Mouse (Mus musculus) limb, embryonic 15.5 days (tissue): ENCODE results near the gene Ywhab. TPM values are rescaled to one million over a fixed set of nuclear protein-coding genes. Genes with fewer than 3 reads are reported as not detected.

Experiments
- ATAC-seq: fragments of 200-750 bp; cut with Nextera tagmentation; 2 replicates; pipeline ENCODE4 v1.8.0; 2017; ENCODE audit warnings: low read depth, moderate TSS enrichment; ENCODE audit not compliant: insufficient number of reproducible peaks, low FRiP score, low TSS enrichment
- H3K27ac ChIP-seq: fragments of 300-500 bp; sonication (generic); 2 replicates; pipeline ENCODE4 v1.5.1; 2015; ENCODE audit warnings: moderate library complexity, mild to moderate bottlenecking, inconsistent platforms
- H3K27me3 ChIP-seq: fragments of 300-500 bp; sonication (generic); 2 replicates; pipeline ENCODE4 v1.6.1; 2015; ENCODE audit warnings: inconsistent platforms
- H3K36me3 ChIP-seq: fragments of 300-500 bp; sonication (generic); 2 replicates; pipeline ENCODE4 v1.6.1; 2015; ENCODE audit warnings: inconsistent platforms
- H3K4me1 ChIP-seq: fragments of 300-500 bp; sonication (generic); 2 replicates; pipeline ENCODE4 v1.6.1; 2015; ENCODE audit warnings: inconsistent platforms
- H3K4me2 ChIP-seq: fragments of 300-500 bp; sonication (generic); 2 replicates; pipeline ENCODE4 v1.6.1; 2015; ENCODE audit warnings: mild to moderate bottlenecking, inconsistent platforms
- H3K4me3 ChIP-seq: fragments of 300-500 bp; sonication (generic); 2 replicates; pipeline ENCODE4 v1.5.1; 2015; ENCODE audit warnings: mild to moderate bottlenecking, inconsistent platforms
- H3K9ac ChIP-seq: fragments of 300-500 bp; sonication (generic); 2 replicates; pipeline ENCODE4 v1.6.1; 2015; ENCODE audit warnings: inconsistent platforms
- H3K9me3 ChIP-seq: fragments of 300-500 bp; sonication (generic); 2 replicates; pipeline ENCODE4 v1.6.1; 2016; ENCODE audit warnings: inconsistent platforms
- WGBS: fragments of 180-500 bp; shearing (Covaris S2); methylation state at CpG from one replicate; pipeline ENCODE4 v1.1.7; 2015; 5-methylcytosine and 5-hydroxymethylcytosine counted together
- polyA plus RNA-seq: library from polyadenylated mRNA; unstranded; fragments of >200 nt; fragmentation: Nextera tagmentation; extraction: Ambion mirVana; gene quantifications from 2 replicates; pipeline ENCODE4 v1.2.1, GENCODE M21; 2015

The Ywhab gene
- polyA plus RNA-seq, 1 experiment from 2014 or later: 298 TPM

DNA sequence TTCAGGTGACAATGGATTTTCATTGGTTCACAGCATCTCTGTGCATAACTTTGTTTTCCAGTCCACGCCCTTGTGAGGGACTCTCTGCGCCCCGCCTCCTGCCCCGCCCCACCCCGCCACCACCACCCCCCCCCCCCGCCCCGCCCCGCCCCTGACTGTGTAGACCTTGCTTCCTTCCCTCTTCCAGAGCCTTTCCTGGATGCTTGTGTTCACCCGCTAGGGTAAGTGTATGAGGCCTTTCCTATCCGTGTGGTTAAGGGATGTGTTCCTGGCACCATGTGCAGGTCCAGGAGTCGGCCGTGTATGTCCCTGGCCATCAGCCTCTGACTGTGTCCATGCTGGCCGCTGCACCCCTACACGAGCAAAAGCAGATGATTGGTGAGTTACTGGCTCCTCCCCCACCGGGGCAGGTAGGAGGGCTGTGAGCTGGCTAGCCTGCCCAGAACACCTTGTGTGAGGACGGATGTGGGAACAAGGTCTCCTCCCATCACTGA is 52.5 kb downstream of the Ywhab start:
- WGBS: 4% methylated on average over 10 of the region's 16 CpGs
- peak overlapping the region; percentile 28 for H3K4me3 ChIP-seq
- H3K4me1 ChIP-seq: peaks cover 3% of the 10 kb centered on the region
- H3K9ac ChIP-seq: no peak overlapping the region
- H3K9me3 ChIP-seq: no peaks in the 10 kb centered on the region
- no peak overlapping the region for H3K27ac ChIP-seq
- ATAC-seq: peak; percentile 37
- peaks cover 9% of the 10 kb centered on the region for H3K36me3 ChIP-seq
- peak overlapping the region; percentile 41 for H3K4me2 ChIP-seq
- H3K27me3 ChIP-seq: no peaks in the 10 kb centered on the region

DNA sequence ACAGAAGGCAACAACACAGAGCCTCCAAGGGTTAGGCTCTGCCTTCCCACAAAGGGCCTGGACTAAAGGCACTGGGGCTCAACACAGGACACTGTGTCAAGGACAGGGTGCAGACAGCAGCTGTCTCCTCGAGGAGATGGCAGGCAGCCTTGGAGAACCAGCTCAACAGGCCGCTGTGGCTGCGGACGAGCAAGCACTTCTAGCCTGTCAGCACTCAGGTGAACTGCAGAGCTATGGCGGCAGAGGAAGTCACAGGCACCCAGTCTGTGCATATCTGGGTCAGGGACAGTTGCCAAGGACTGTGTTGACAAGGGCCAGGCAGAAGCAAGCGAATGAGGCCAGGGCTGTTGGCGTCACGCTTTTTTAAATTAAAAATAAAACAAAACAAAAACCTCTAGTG is 59.0 kb downstream of the Ywhab start:
- no peak overlapping the region for H3K4me3 ChIP-seq
- H3K27me3 ChIP-seq: no peaks in the 10 kb centered on the region
- no peaks in the 10 kb centered on the region for H3K9me3 ChIP-seq
- 88% methylated on average over 8 of the region's 8 CpGs for WGBS
- no peak overlapping the region for H3K27ac ChIP-seq
- H3K4me2 ChIP-seq: no peak overlapping the region
- ATAC-seq: no peak
- H3K4me1 ChIP-seq: no peaks in the 10 kb centered on the region
- no peak overlapping the region for H3K9ac ChIP-seq
- H3K36me3 ChIP-seq: peaks cover 67% of the 10 kb centered on the region

DNA sequence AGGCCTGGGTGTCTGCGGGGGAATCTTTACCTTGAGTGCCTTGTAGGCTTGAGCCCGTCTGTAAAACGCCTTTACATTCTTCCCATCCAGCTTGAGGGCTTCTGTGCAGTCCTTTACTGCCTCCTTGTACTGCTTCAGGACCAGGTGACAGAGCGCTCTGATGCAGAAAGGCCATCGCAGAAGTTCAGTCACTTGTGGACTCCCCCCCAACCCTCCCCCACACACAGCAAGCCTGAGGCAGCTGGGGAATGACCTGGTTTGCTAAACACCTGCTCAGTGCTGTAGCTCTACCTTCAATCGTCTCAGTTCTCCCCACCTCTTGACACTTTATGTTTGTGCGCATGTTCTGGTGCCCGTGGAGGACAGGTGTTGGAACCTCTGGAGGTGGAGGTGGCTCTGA is 59.9 kb downstream of the Ywhab start:
- Histone ChIP-seq H3K27ac (no peak overlapping the region), H3K4me3 (no peak overlapping the region), H3K4me1 (no peaks in the 10 kb centered on the region), H3K4me2 (no peak overlapping the region), H3K36me3 (peaks cover 76% of the 10 kb centered on the region), H3K9ac (no peak overlapping the region), H3K27me3 (no peaks in the 10 kb centered on the region), H3K9me3 (no peaks in the 10 kb centered on the region)
- 86% methylated on average over 8 of the region's 8 CpGs for WGBS
- no peak for ATAC-seq

GRCm38 (mm10) chr2:164059634-164060235 is 65.0 kb downstream of the Ywhab start:
- no peak overlapping the region for H3K27ac ChIP-seq
- H3K9me3 ChIP-seq: no peaks in the 10 kb centered on the region
- H3K4me1 ChIP-seq: no peaks in the 10 kb centered on the region
- WGBS: 91% methylated on average over 8 of the region's 8 CpGs
- H3K4me2 ChIP-seq: no peak overlapping the region
- peaks cover 88% of the 10 kb centered on the region for H3K36me3 ChIP-seq
- H3K27me3 ChIP-seq: no peaks in the 10 kb centered on the region
- no peak overlapping the region for H3K4me3 ChIP-seq
- no peak for ATAC-seq
- H3K9ac ChIP-seq: no peak overlapping the region

Other genes with a start within 250 kb of the Ywhab start
- 9.0 and 9.9 TPM in 2 replicates for gene Ada, start 244.7 kb upstream of the Ywhab start, polyA plus RNA-seq
- 1.1 TPM in 2 replicates for gene Ccn5, start 174.1 kb upstream of the Ywhab start, polyA plus RNA-seq
- not detected in 2 replicates for gene Kcnk15, start 141.3 kb upstream of the Ywhab start, polyA plus RNA-seq
- 0.13 and 0.20 TPM in 2 replicates for gene Rims4, start 76.3 kb upstream of the Ywhab start, polyA plus RNA-seq
- 1.5 and 2.8 TPM in 2 replicates for gene Pabpc1l, start 30.5 kb downstream of the Ywhab start, polyA plus RNA-seq
- 17.7 and 19.6 TPM in 2 replicates for gene Stk4, start 75.4 kb downstream of the Ywhab start, polyA plus RNA-seq
- 49.1 and 53.7 TPM in 2 replicates for gene Tomm34, start 76.2 kb downstream of the Ywhab start, polyA plus RNA-seq
- gene Kcns1, start 176.2 kb downstream of the Ywhab start, polyA plus RNA-seq: 2.0 and 3.6 TPM in 2 replicates
- 9.1 and 10.3 TPM in 2 replicates for gene Wfdc5, start 187.8 kb downstream of the Ywhab start, polyA plus RNA-seq
- 0.40 TPM in 1 of 2 replicates, not detected in the other for gene Wfdc12, start 195.6 kb downstream of the Ywhab start, polyA plus RNA-seq
- not detected in 2 replicates for gene Wfdc15a, start 205.2 kb downstream of the Ywhab start, polyA plus RNA-seq
- gene Wfdc15b, start 226.7 kb downstream of the Ywhab start, polyA plus RNA-seq: not detected in 2 replicates
- gene Svs2, start 243.5 kb downstream of the Ywhab start, polyA plus RNA-seq: not detected in 2 replicates